Mouse (Mus musculus) midbrain, postnatal 0 days (tissue): Measurements from ENCODE around the gene Ankrd11. TPM values are rescaled to one million over a fixed set of nuclear protein-coding genes. Genes with fewer than 3 reads are reported as not detected.

Experiments used
- ATAC-seq: fragments of 200-750 bp; cut with Nextera tagmentation; 2 replicates; pipeline ENCODE4 v1.8.0; 2017; ENCODE audit warnings: moderate number of reproducible peaks, mild to moderate bottlenecking, moderate TSS enrichment, moderate library complexity; ENCODE audit not compliant: low FRiP score
- DNase-seq: peaks from one replicate; pipeline ENCODE4 v3.0.0-alpha.2; 2015; ENCODE audit warnings: low spot score
- H3K27ac ChIP-seq: fragments of 300-500 bp; sonication (generic); 2 replicates; pipeline ENCODE4 v1.5.1; 2014; ENCODE audit warnings: low read depth, mild to moderate bottlenecking, low read length, mixed read lengths
- H3K27me3 ChIP-seq: fragments of 300-500 bp; sonication (generic); 2 replicates; pipeline ENCODE4 v1.6.1; 2014; ENCODE audit warnings: low read length, control low read depth, mixed read lengths; ENCODE audit not compliant: insufficient read depth
- H3K36me3 ChIP-seq: fragments of 300-500 bp; sonication (generic); 2 replicates; pipeline ENCODE4 v1.6.1; 2014; ENCODE audit warnings: low read length, control low read depth, mixed read lengths; ENCODE audit not compliant: insufficient read depth
- H3K4me1 ChIP-seq: fragments of 300-500 bp; sonication (generic); 2 replicates; pipeline ENCODE4 v1.6.1; 2014; ENCODE audit warnings: mild to moderate bottlenecking, control low read depth, antibody characterized with exemption, low read length, mixed read lengths; ENCODE audit not compliant: insufficient read depth
- H3K4me2 ChIP-seq: fragments of 300-500 bp; sonication (generic); 2 replicates; pipeline ENCODE4 v1.6.1; 2014; ENCODE audit warnings: low read depth, mild to moderate bottlenecking, low read length, mixed read lengths; ENCODE audit not compliant: poor library complexity, severe bottlenecking
- H3K4me3 ChIP-seq: fragments of 300-500 bp; sonication (generic); 2 replicates; pipeline ENCODE4 v1.5.1; 2014; ENCODE audit warnings: low read depth, mild to moderate bottlenecking, low read length, moderate library complexity
- H3K9ac ChIP-seq: fragments of 300-500 bp; sonication (generic); replicated peaks from 2 replicates; pipeline ENCODE4 v1.6.1; 2014; ENCODE audit warnings: mild to moderate bottlenecking, low read length, moderate library complexity, mixed read lengths; ENCODE audit not compliant: poor library complexity, severe bottlenecking
- H3K9me3 ChIP-seq: fragments of 300-500 bp; sonication (generic); 2 replicates; pipeline ENCODE4 v1.6.1; 2016; ENCODE audit warnings: low read length, control low read depth
- CTCF ChIP-seq: IDR thresholded peaks from 2 replicates; pipeline ENCODE4 v1.5.1; 2016; ENCODE audit warnings: antibody characterized with exemption, mild to moderate bottlenecking
- WGBS: fragments of 180-500 bp; shearing (Covaris S2); extraction: QIAGEN DNeasy Blood & Tissue Kit; methylation state at CpG from one replicate; pipeline ENCODE4 v1.1.7; 2014; 5-methylcytosine and 5-hydroxymethylcytosine counted together
- polyA plus RNA-seq: library from polyadenylated mRNA; unstranded; fragments of >200 nt; fragmentation: Nextera tagmentation; extraction: Ambion mirVana; gene quantifications from 2 replicates; pipeline ENCODE4 v1.2.1, GENCODE M21; 2015
- total RNA-seq: library from RNA; depleted of rRNA; stranded (reverse); fragments of >200 nt; gene quantifications from 2 replicates; pipeline ENCODE4 v1.2.3, GENCODE M21; 2014

Ankrd11 gene
- total and polyA plus RNA-seq, 2 experiments from 2014 or later: 78.7 to 98.3 TPM

DNA sequence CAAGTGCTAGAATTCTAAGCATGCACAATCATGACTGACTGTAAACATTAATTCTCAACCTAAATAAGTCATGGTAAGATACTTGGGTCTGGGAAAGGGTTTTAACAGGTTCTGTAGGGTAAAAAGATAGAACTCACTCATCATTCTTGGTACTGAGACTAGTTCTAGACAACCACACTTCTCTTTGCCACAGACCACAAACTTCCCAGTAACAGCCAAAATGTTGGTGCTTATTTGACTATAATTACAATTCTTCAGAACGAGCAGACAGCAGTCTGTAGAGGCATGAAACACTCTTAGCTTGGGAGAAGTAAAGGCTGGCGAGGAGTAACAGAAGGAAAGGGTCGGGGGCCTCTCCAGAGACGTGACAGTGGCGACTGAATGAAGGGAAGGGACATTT, 80.0 kb downstream of the Ankrd11 start:
- Histone ChIP-seq H3K27me3 (no peaks in the 10 kb centered on the region), H3K36me3 (no peaks in the 10 kb centered on the region), H3K4me3 (no peak overlapping the region), H3K4me1 (no peaks in the 10 kb centered on the region), H3K9ac (no peak overlapping the region), H3K27ac (no peak overlapping the region), H3K9me3 (no peaks in the 10 kb centered on the region), H3K4me2 (no peak overlapping the region)
- ATAC-seq (no peak), DNase-seq (no peak)
- WGBS: 65% methylated on average over 5 of the region's 5 CpGs
- no peak for TF ChIP-seq CTCF

DNA sequence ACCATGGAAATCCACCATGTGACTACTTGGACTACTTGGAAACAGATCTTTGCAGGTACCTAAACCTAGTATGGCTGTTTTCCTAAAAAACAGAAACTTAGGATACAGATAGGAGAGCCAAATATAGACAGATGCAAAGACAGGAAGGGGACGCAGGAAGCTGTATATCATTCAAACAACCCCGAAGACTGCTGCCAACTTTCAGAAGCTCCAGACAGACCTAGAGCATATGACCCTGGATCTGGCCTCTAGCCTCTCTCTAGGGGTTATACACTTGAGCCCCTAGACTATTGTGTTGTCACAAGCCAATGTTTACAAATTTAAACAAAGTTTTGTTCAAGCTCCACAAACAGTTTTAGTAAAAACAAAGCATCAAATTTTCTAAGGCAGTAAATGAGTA, 80.6 kb downstream of the Ankrd11 start:
- Histone ChIP-seq H3K27ac (no peak overlapping the region), H3K4me2 (no peak overlapping the region), H3K9me3 (no peaks in the 10 kb centered on the region), H3K27me3 (no peaks in the 10 kb centered on the region), H3K4me3 (no peak overlapping the region), H3K9ac (no peak overlapping the region), H3K4me1 (no peaks in the 10 kb centered on the region), H3K36me3 (no peaks in the 10 kb centered on the region)
- 77% methylated on average over 2 of the region's 2 CpGs for WGBS
- TF ChIP-seq CTCF: no peak
- no peak for ATAC-seq
- DNase-seq: no peak

GRCm38 (mm10) chr8:122960932-122961331, 81.1 kb downstream of the Ankrd11 start:
- no peaks in the 10 kb centered on the region for H3K4me1 ChIP-seq
- H3K4me3 ChIP-seq: no peak overlapping the region
- H3K27me3 ChIP-seq: no peaks in the 10 kb centered on the region
- H3K4me2 ChIP-seq: no peak overlapping the region
- H3K9ac ChIP-seq: no peak overlapping the region
- H3K9me3 ChIP-seq: no peaks in the 10 kb centered on the region
- H3K27ac ChIP-seq: no peak overlapping the region
- WGBS: 21% methylated on average over 1 of the region's 1 CpGs
- no peaks in the 10 kb centered on the region for H3K36me3 ChIP-seq
- DNase-seq (no peak), ATAC-seq (no peak)
- TF ChIP-seq CTCF: no peak

DNA sequence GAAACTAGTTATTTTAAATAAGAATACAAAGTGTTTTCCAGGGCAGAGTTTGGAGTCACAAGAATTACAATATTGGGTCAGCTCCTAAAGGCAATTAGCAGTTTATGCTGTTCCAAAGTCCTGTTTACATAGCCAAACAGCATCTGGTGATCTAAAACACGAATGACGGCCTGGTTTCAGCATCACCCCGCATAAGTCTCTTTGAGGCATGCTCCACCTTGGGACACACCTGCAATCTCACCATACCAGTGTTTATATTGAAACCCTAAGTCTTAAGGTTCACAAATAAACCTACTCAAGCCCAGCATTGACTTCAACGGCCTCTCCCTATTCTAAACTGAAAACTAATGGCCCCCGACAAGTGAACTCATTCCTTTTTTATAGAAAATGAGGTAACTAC, 81.8 kb downstream of the Ankrd11 start:
- H3K27ac ChIP-seq: no peak overlapping the region
- H3K4me3 ChIP-seq: no peak overlapping the region

GRCm38 (mm10) chr8:122955997-122956396, 86.1 kb downstream of the Ankrd11 start:
- TF ChIP-seq CTCF: no peak
- H3K4me1 ChIP-seq: no peaks in the 10 kb centered on the region
- no peak overlapping the region for H3K27ac ChIP-seq

More for the DNA sequence above, 81.8 kb downstream of the Ankrd11 start:
- TF ChIP-seq CTCF: no peak
- no peak for ATAC-seq
- 90% methylated on average over 5 of the region's 5 CpGs for WGBS
- no peaks in the 10 kb centered on the region for H3K4me1 ChIP-seq
- no peaks in the 10 kb centered on the region for H3K9me3 ChIP-seq
- no peak for DNase-seq
- no peaks in the 10 kb centered on the region for H3K36me3 ChIP-seq
- no peak overlapping the region for H3K9ac ChIP-seq
- no peak overlapping the region for H3K4me2 ChIP-seq
- no peaks in the 10 kb centered on the region for H3K27me3 ChIP-seq

DNA sequence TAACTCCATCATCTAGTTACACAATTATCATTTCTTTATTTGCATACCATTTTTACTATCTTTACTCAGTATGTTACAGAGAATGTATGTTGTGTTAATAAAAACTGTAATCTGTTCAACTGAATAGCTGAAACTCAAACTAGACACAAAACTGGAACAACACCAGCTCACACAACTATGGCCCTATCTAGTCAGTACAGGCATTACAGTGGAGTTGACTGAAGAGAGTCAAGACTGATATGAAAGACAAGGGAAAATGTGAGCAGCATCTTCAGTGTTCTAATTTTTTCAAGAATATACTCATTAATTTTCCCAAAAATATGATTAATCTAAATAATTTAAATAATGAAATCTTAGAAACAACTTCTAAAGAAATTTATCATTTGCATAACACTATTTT, 86.9 kb downstream of the Ankrd11 start:
- Histone ChIP-seq H3K4me3 (no peak overlapping the region), H3K9me3 (no peaks in the 10 kb centered on the region), H3K4me2 (no peak overlapping the region), H3K27me3 (no peaks in the 10 kb centered on the region), H3K4me1 (no peaks in the 10 kb centered on the region; the same call in 1 of the 2 replicates), H3K9ac (no peak overlapping the region), H3K27ac (no peak overlapping the region), H3K36me3 (no peaks in the 10 kb centered on the region)
- TF ChIP-seq CTCF: no peak
- DNase-seq (no peak), ATAC-seq (no peak)

More at GRCm38 (mm10) chr8:122955997-122956396, 86.1 kb downstream of the Ankrd11 start:
- ATAC-seq: no peak
- 87% methylated on average over 3 of the region's 3 CpGs for WGBS
- H3K4me2 ChIP-seq: no peak overlapping the region
- H3K27me3 ChIP-seq: no peaks in the 10 kb centered on the region
- no peaks in the 10 kb centered on the region for H3K9me3 ChIP-seq
- no peak overlapping the region for H3K4me3 ChIP-seq
- H3K9ac ChIP-seq: no peak overlapping the region
- DNase-seq: no peak
- no peaks in the 10 kb centered on the region for H3K36me3 ChIP-seq
